Mouse (Mus musculus) lung, adult 18-20 months (tissue): ENCODE measurements around the gene Gm4491.
A peak's percentile ranks its signal among the peaks of the same experiment; 100 is the strongest.

Source experiments
- DNase-seq, 2 experiments: peaks; one replicate each; pipeline ENCODE4 v3.0.0; 2022; ENCODE audit warnings: mixed read lengths in 2 of 2

Gene Gm4491

DNA sequence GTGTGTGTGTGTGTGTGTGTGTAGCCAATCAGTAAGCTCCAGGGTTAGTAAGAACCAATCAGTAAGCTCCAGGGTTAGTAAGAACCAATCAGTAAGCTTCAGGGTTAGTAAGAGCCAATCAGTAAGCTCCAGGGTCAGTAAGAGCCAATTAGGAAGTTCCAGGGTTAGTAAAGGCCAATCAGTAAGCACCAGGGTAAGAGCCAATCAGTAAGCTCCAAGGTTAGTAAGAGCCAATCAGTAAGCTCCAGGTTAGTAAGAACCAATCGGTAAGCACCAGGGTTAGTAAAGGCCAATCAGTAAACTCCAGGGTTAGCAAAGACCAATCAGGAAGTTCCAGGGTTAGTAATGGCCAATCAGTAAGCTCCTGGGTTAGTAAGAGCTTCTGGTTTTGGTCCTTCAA, 32.8 kb downstream of the Gm4491 start:
- no peak for DNase-seq

DNA sequence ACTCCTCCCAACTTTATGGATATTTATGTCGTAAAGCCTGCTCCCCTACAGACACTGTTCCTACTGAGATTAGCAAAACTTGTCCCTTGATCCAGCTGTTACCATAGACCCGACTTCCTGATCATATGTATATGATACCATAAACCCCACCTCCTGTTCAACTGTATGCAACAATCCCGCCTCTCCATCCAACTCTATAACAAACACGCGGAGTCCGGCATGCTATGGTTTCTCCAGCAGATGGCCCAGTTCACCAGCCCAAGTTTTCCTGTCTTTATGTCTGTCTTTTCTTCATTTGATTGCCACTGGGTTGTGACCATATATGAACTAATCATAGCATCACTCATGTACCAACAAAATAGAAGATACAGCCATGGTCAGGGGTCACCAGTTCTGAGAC, 40.1 kb downstream of the Gm4491 start:
- DNase-seq, result no peak

DNA sequence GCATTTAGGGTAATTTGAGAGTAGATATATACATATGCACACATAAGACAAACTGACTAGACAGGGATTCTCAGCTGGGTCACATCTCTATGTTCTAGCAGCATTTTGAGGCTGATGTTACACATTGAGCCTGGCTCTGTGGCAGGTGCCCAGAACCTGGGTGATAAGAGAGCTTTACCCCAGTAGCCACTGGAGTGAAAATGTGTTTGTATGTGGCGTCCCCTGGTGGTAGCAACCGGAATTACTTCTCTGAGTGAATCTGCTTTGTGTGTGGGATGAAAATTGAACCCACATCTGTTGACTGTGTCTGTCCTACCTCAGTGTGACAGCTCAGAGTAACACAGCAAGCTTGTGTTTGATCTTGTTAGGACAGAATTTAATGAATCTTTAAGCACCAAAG, 45.8 kb downstream of the Gm4491 start:
- peak; percentile 24 to 42 for DNase-seq

DNA sequence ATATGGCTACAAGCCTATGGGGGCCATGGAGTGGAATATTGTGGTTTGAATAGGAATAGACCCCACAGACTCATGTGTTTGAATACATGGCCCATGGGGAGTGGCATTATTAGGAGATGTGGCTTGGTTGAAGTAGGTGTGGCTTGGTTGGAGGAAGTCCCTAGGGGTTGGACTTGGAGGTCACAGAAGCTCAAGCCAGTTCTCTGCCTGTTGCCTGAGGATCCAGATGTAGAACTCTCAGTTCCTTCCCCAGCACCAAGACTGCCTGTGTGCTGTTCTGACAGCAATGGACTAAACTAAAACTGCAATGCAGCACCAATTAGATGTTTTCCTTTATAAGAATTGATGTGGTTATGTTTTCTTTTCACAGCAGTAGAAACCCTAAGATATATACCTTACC, 49.6 kb downstream of the Gm4491 start:
- no peak for DNase-seq
